Mouse (Mus musculus): Measurements from ENCODE around the gene 4930452B06Rik.

GRCm38 (mm10) chr14:8510288-8510959, 155.6 kb downstream of the 4930452B06Rik start:
- TF ChIP-seq POLR2A (IDR thresholded peaks at IDR 0.05; ENCODE audit: extremely low read depth, insufficient read depth, low read length) (no peak), CTCF (IDR thresholded peaks at IDR 0.05; ENCODE audit: low read depth, low read length) (no peak)
